Mouse (Mus musculus) cerebellum, adult 11 months (tissue): Measurements from ENCODE around the gene Cer1.

Experiments used
- DNase-seq: peaks from one replicate; pipeline ENCODE4 v3.0.0; 2022

Gene Cer1

GRCm38 (mm10) chr4:82872548-82872947 lies 12.4 kb downstream of the Cer1 start:
- DNase-seq, result no peak

- DNase-seq, result no peak
Measured at GRCm38 (mm10) chr4:82872121-82872520, 12.8 kb downstream of the Cer1 start.

GRCm38 (mm10) chr4:82870931-82871330 lies 14.0 kb downstream of the Cer1 start:
- no peak for DNase-seq

GRCm38 (mm10) chr4:82867731-82868445 lies 17.1 kb downstream of the Cer1 start:
- DNase-seq, result no peak

GRCm38 (mm10) chr4:82867111-82867510 lies 17.8 kb downstream of the Cer1 start:
- DNase-seq, result no peak

- no peak for DNase-seq
Measured at GRCm38 (mm10) chr4:82864974-82865699, 19.8 kb downstream of the Cer1 start.

- DNase-seq, result no peak
Measured at GRCm38 (mm10) chr4:82863316-82863715, 21.6 kb downstream of the Cer1 start.

- no peak for DNase-seq
Measured at GRCm38 (mm10) chr4:82861451-82861850, 23.5 kb downstream of the Cer1 start.

GRCm38 (mm10) chr4:82860566-82860965 lies 24.4 kb downstream of the Cer1 start:
- DNase-seq, result no peak

- peak; percentile 85 for DNase-seq
Measured at GRCm38 (mm10) chr4:82859131-82860125, 25.5 kb downstream of the Cer1 start, which contains the start of gene Zdhhc21. Zdhhc21 (minus strand) TSS chr4:82859958.

- no peak for DNase-seq
Measured at GRCm38 (mm10) chr4:82858431-82859010, 26.4 kb downstream of the Cer1 start.

- no peak for DNase-seq
Measured at GRCm38 (mm10) chr4:82856986-82857385, 28.0 kb downstream of the Cer1 start.

GRCm38 (mm10) chr4:82853809-82854208 lies 31.1 kb downstream of the Cer1 start:
- DNase-seq, result no peak

GRCm38 (mm10) chr4:82848552-82849234 lies 36.3 kb downstream of the Cer1 start:
- DNase-seq, result no peak

- no peak for DNase-seq
Measured at GRCm38 (mm10) chr4:82837526-82838240, 47.3 kb downstream of the Cer1 start.
